Mouse (Mus musculus): ENCODE data around the gene Efcab14. TPM values are rescaled to one million over a fixed set of nuclear protein-coding genes. Genes with fewer than 3 reads are reported as not detected.

Efcab14 gene
- polyA plus RNA-seq, 1 experiment from 2014 or later = 42.8 TPM

- Histone ChIP-seq H3K4me1 (ENCODE audit: control insufficient read depth, insufficient read depth, low read length) (no peaks in the 10 kb centered on the region), H3K4me3 (ENCODE audit: low read depth, low read length) (no peak overlapping the region), H3K36me3 (ENCODE audit: control insufficient read depth, insufficient read depth, low read length) (peaks cover 6% of the 10 kb centered on the region), H3K4me2 (no peak overlapping the region), H3K27ac (ENCODE audit: low read depth, low read length) (no peak overlapping the region), H3K9ac (ENCODE audit: low read depth, low read length) (no peak overlapping the region), H3K9me3 (replicated peaks; ENCODE audit: control insufficient read depth, low read length) (no peaks in the 10 kb centered on the region), H3K27me3 (ENCODE audit: control insufficient read depth, insufficient read depth, low read length) (no peaks in the 10 kb centered on the region)
- 85% methylated on average over 3 of the region's 3 CpGs for WGBS (ENCODE audit: insufficient replicate concordance)
- no peak for ATAC-seq (replicated peaks; ENCODE audit: insufficient number of reproducible peaks, low FRiP score, low TSS enrichment)
Observed at GRCm38 (mm10) chr4:115761206-115761605, 23.7 kb downstream of the Efcab14 start.

GRCm38 (mm10) chr4:115764581-115764980, 27.0 kb downstream of the Efcab14 start:
- Histone ChIP-seq H3K36me3 (ENCODE audit: control insufficient read depth, insufficient read depth, low read length) (peaks cover 8% of the 10 kb centered on the region), H3K4me1 (ENCODE audit: control insufficient read depth, insufficient read depth, low read length) (no peaks in the 10 kb centered on the region), H3K9ac (ENCODE audit: low read depth, low read length) (no peak overlapping the region), H3K27me3 (ENCODE audit: control insufficient read depth, insufficient read depth, low read length) (no peaks in the 10 kb centered on the region), H3K9me3 (replicated peaks; ENCODE audit: control insufficient read depth, low read length) (no peaks in the 10 kb centered on the region), H3K4me3 (ENCODE audit: low read depth, low read length) (no peak overlapping the region), H3K4me2 (no peak overlapping the region), H3K27ac (ENCODE audit: low read depth, low read length) (no peak overlapping the region)
- WGBS (ENCODE audit: insufficient replicate concordance) = 92% methylated on average over 11 of the region's 11 CpGs
- no peak for ATAC-seq (replicated peaks; ENCODE audit: insufficient number of reproducible peaks, low FRiP score, low TSS enrichment)

- H3K9ac ChIP-seq (ENCODE audit: low read depth, low read length) = no peak overlapping the region
- no peak overlapping the region for H3K4me3 ChIP-seq (ENCODE audit: low read depth, low read length)
- 81% methylated on average over 11 of the region's 11 CpGs for WGBS (ENCODE audit: insufficient replicate concordance)
- no peak overlapping the region for H3K4me2 ChIP-seq
- no peak for ATAC-seq (replicated peaks; ENCODE audit: insufficient number of reproducible peaks, low FRiP score, low TSS enrichment)
- no peaks in the 10 kb centered on the region for H3K4me1 ChIP-seq (ENCODE audit: control insufficient read depth, insufficient read depth, low read length)
- H3K27ac ChIP-seq (ENCODE audit: low read depth, low read length) = no peak overlapping the region
- peaks cover 11% of the 10 kb centered on the region for H3K36me3 ChIP-seq (ENCODE audit: control insufficient read depth, insufficient read depth, low read length)
- no peaks in the 10 kb centered on the region for H3K9me3 ChIP-seq (replicated peaks; ENCODE audit: control insufficient read depth, low read length)
- H3K27me3 ChIP-seq (ENCODE audit: control insufficient read depth, insufficient read depth, low read length) = no peaks in the 10 kb centered on the region
Observed at GRCm38 (mm10) chr4:115767647-115768467, 30.3 kb downstream of the Efcab14 start.

- Histone ChIP-seq H3K27ac (ENCODE audit: low read depth, low read length) (no peak overlapping the region), H3K27me3 (ENCODE audit: control insufficient read depth, insufficient read depth, low read length) (no peaks in the 10 kb centered on the region), H3K4me3 (ENCODE audit: low read depth, low read length) (no peak overlapping the region), H3K36me3 (ENCODE audit: control insufficient read depth, insufficient read depth, low read length) (peaks cover 3% of the 10 kb centered on the region; the same call in 1 of the 2 replicates), H3K4me1 (ENCODE audit: control insufficient read depth, insufficient read depth, low read length) (no peaks in the 10 kb centered on the region), H3K4me2 (no peak overlapping the region), H3K9me3 (replicated peaks; ENCODE audit: control insufficient read depth, low read length) (no peaks in the 10 kb centered on the region), H3K9ac (ENCODE audit: low read depth, low read length) (no peak overlapping the region)
- WGBS (ENCODE audit: insufficient replicate concordance) = 79% methylated on average over 6 of the region's 6 CpGs
- no peak for ATAC-seq (replicated peaks; ENCODE audit: insufficient number of reproducible peaks, low FRiP score, low TSS enrichment)
Observed at GRCm38 (mm10) chr4:115775056-115775455, 37.5 kb downstream of the Efcab14 start.

DNA sequence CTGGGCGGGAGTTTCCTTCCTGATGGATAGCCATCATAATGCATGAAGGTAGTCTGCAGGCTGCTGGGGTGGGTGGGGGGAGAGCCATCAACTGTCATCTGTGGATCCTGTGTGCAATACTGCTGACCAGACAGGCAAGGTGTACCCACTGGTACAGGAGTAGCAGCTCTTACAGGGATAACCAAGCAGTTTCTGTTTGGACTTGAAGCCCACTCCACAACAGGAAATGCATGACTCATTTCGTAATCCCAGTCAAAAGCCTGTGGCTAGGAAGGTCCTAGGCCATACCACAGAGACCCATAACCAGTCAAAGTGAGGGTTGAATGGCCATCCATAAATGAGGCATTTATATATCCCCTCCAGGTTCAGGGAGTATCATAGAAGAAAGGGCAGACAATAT, 40.1 kb downstream of the Efcab14 start:
- WGBS (ENCODE audit: insufficient replicate concordance) = 78% methylated on average over 2 of the region's 2 CpGs

GRCm38 (mm10) chr4:115780269-115780668, 42.7 kb downstream of the Efcab14 start:
- WGBS (ENCODE audit: insufficient replicate concordance) = 42% methylated on average over 6 of the region's 6 CpGs
- Histone ChIP-seq H3K27ac (ENCODE audit: low read depth, low read length) (no peak overlapping the region), H3K36me3 (ENCODE audit: control insufficient read depth, insufficient read depth, low read length) (no peaks in the 10 kb centered on the region), H3K9me3 (replicated peaks; ENCODE audit: control insufficient read depth, low read length) (no peaks in the 10 kb centered on the region), H3K27me3 (ENCODE audit: control insufficient read depth, insufficient read depth, low read length) (no peaks in the 10 kb centered on the region), H3K4me1 (ENCODE audit: control insufficient read depth, insufficient read depth, low read length) (peaks cover 8% of the 10 kb centered on the region), H3K4me2 (no peak overlapping the region), H3K9ac (ENCODE audit: low read depth, low read length) (peak overlapping the region; percentile 34; the same call in 1 of the 2 replicates), H3K4me3 (ENCODE audit: low read depth, low read length) (no peak overlapping the region)
- no peak for ATAC-seq (replicated peaks; ENCODE audit: insufficient number of reproducible peaks, low FRiP score, low TSS enrichment)

More for the DNA sequence above, 40.1 kb downstream of the Efcab14 start:
- H3K27ac ChIP-seq (ENCODE audit: low read depth, low read length) = no peak overlapping the region
- peaks cover 8% of the 10 kb centered on the region; the same call in 1 of the 2 replicates for H3K4me1 ChIP-seq (ENCODE audit: control insufficient read depth, insufficient read depth, low read length)
- H3K4me2 ChIP-seq = no peak overlapping the region
- no peaks in the 10 kb centered on the region for H3K9me3 ChIP-seq (replicated peaks; ENCODE audit: control insufficient read depth, low read length)
- no peaks in the 10 kb centered on the region for H3K27me3 ChIP-seq (ENCODE audit: control insufficient read depth, insufficient read depth, low read length)
- no peak overlapping the region for H3K9ac ChIP-seq (ENCODE audit: low read depth, low read length)
- no peaks in the 10 kb centered on the region for H3K36me3 ChIP-seq (ENCODE audit: control insufficient read depth, insufficient read depth, low read length)
- H3K4me3 ChIP-seq (ENCODE audit: low read depth, low read length) = no peak overlapping the region
- no peak for ATAC-seq (replicated peaks; ENCODE audit: insufficient number of reproducible peaks, low FRiP score, low TSS enrichment)

DNA sequence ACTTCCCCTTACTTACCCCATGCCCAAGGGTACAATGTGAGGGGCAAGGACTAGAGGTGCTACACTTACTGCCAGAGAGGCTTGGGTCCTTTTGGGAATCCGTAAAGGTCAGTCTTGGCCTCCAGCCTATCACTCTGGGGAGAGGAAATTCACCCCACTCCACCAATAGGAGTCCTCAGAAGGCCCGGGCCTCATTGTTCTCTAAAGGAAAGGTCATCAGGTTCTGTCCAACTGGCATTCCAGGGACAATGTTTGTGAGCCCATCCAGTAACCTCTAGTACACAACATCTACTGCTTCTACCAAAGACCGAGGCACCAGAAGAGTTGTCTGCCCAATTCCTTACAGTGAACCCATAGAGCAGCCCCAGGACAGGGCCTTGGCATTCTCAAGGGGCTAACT, 43.4 kb downstream of the Efcab14 start, which contains the start of gene Tex38:
Gene Tex38, minus strand, starts transcription at position 101 of the 400 bp plus-strand sequence.
- no peaks in the 10 kb centered on the region for H3K36me3 ChIP-seq (ENCODE audit: control insufficient read depth, insufficient read depth, low read length)
- H3K4me2 ChIP-seq = no peak within 1 kb of the TSS
- H3K27me3 ChIP-seq (ENCODE audit: control insufficient read depth, insufficient read depth, low read length) = no peaks in the 10 kb centered on the region
- H3K4me3 ChIP-seq (ENCODE audit: low read depth, low read length) = no peak within 1 kb of the TSS
- peak within 1 kb of the TSS; percentile 34; the same call in 1 of the 2 replicates for H3K9ac ChIP-seq (ENCODE audit: low read depth, low read length)
- WGBS (ENCODE audit: insufficient replicate concordance) = 83% methylated on average over 3 of the region's 3 CpGs
- H3K4me1 ChIP-seq (ENCODE audit: control insufficient read depth, insufficient read depth, low read length) = peaks cover 12% of the 10 kb centered on the region
- no peaks in the 10 kb centered on the region for H3K9me3 ChIP-seq (replicated peaks; ENCODE audit: control insufficient read depth, low read length)
- no peak within 1 kb of the TSS for H3K27ac ChIP-seq (ENCODE audit: low read depth, low read length)
- no peak for ATAC-seq (replicated peaks; ENCODE audit: insufficient number of reproducible peaks, low FRiP score, low TSS enrichment)

- no peaks in the 10 kb centered on the region for H3K9me3 ChIP-seq (replicated peaks; ENCODE audit: control insufficient read depth, low read length)
- H3K27me3 ChIP-seq (ENCODE audit: control insufficient read depth, insufficient read depth, low read length) = no peaks in the 10 kb centered on the region
- no peak overlapping the region for H3K9ac ChIP-seq (ENCODE audit: low read depth, low read length)
- no peak overlapping the region for H3K4me3 ChIP-seq (ENCODE audit: low read depth, low read length)
- 82% methylated on average over 5 of the region's 5 CpGs for WGBS (ENCODE audit: insufficient replicate concordance)
- no peak overlapping the region for H3K4me2 ChIP-seq
- no peaks in the 10 kb centered on the region for H3K36me3 ChIP-seq (ENCODE audit: control insufficient read depth, insufficient read depth, low read length)
- no peak for ATAC-seq (replicated peaks; ENCODE audit: insufficient number of reproducible peaks, low FRiP score, low TSS enrichment)
- no peak overlapping the region for H3K27ac ChIP-seq (ENCODE audit: low read depth, low read length)
- peaks cover 12% of the 10 kb centered on the region for H3K4me1 ChIP-seq (ENCODE audit: control insufficient read depth, insufficient read depth, low read length)
Observed at GRCm38 (mm10) chr4:115782026-115782805, 44.7 kb downstream of the Efcab14 start.

Measured in heart, embryonic 11.5 days (tissue).